Mouse (Mus musculus) heart, postnatal 0 days (tissue): Measurements from ENCODE around the gene Casc3.

Source experiments
- CTCF ChIP-seq: IDR thresholded peaks from 2 replicates; pipeline ENCODE4 v1.5.1; 2016; ENCODE audit warnings: antibody characterized with exemption, control low read depth, low read depth
- EP300 ChIP-seq: IDR thresholded peaks from 2 replicates; pipeline ENCODE4 v1.6.1; 2016; ENCODE audit warnings: antibody characterized with exemption, low read depth

- TF ChIP-seq CTCF: no peak
- TF ChIP-seq EP300: no peak
Observed at GRCm38 (mm10) chr11:98767713-98768112, 37.0 kb upstream of the Casc3 start.
